Mouse (Mus musculus) right cerebral cortex, adult 2 months (tissue): ENCODE data around the gene Arhgdia.
A peak's percentile ranks its signal among the peaks of the same experiment; 100 is the strongest.
"Not testable (repeated sequence)": the region's sequence is repeated elsewhere in the genome, so short reads cannot be mapped to it uniquely, and the experiment has no call there.

Source experiments
- DNase-seq, 2 experiments: peaks; one replicate each; pipeline ENCODE4 v3.0.0; 2021 to 2022; ENCODE audit warnings: low spot score in 2 of 2

Gene Arhgdia

DNA sequence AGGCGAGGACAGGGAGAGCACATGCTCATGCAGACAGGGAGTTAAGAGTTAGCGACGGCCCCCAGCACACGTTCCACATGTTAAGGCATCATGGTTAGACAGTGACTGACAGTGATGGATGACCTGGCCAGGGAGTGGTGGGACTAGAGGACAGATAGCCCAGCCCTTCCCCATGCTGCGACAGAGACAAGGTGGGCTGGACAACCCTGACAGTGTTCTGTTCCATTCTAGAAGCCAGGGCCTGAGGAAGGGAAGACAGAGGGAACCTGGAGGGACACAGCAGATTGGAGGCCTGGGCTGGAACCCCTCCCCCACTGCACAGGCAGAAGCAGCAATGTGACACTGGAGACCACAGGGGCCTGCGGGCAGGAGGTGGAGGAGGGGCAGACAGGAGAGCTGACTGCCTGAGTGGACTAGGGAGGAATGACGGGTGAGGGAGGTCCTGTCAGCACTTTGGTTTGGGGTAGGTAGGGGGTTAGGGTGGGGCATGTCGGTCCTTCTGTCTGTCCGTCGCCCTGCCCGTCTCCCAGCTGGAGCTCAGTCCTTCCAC is 2.7 kb downstream of the Arhgdia start:
- no peak for DNase-seq

DNA sequence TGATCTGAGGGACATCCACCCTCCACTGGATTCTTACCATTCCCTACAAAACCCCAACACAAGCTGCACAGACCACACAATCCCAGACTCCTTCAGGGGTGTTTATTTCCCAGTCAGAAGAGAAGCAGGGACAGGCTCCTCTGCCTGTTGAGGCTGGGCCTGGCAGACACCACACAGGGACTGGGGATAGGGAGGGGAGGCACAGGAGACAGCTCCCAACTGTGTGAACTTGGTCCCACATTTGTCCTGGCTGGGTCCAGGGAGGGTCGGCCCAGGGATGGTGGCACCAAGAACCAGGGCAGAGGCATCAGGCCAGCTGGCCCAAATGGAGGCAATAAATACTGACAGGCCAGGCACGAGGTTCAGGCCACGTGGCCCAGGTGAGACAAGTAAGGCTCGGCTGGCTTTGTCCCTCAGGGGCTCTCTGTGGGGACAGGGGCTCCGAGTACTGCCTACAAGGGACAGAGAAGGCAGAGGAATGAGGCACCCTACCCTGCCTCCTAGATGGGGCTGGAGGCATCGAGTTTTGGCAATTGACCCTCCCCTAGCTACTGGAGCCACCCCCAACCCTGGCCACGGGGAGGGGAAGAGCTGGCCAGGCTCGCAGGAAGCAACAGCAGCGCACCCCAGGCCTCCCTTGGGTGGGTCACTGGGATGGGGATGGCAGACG is 3.3 kb downstream of the Arhgdia start:
- DNase-seq: no peak

DNA sequence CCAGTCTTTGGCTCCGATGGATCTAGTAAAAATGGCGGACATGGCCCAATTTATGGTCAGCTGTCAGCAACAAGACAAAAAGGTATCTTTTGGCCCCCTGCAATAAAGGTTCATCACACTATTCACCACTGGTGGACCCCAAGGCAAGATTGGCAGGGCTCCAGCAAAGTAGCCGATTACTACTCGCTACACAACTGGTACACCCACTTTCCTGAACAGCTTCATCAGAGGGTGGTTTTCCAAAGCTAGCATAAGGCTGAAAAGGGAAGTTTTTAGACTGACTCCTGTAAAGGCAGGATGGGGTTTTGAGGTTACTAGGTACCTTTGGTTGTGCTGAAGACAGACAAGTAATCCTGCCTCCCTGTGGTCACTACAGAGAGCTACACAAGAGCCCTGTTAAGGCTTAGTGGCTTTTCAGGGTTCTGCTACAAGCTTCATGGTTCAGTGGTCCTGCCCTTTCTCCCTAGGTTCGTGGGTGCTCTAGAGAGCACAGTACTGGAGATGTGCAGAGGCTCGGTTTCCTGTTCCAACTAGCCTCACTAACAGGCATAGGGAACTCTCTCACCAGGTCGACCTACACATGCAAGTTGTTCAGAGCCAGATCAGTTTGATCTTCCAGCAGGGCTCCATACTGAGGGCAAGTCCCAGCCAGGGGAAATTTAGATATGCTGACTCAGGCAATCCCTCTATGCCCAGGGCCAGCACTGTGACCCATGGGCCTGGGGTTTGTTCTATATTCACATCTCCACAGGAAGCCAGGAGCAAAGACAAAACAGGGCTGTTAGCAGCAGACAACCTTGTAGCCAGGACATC is 4.0 kb downstream of the Arhgdia start:
- no peak for DNase-seq

DNA sequence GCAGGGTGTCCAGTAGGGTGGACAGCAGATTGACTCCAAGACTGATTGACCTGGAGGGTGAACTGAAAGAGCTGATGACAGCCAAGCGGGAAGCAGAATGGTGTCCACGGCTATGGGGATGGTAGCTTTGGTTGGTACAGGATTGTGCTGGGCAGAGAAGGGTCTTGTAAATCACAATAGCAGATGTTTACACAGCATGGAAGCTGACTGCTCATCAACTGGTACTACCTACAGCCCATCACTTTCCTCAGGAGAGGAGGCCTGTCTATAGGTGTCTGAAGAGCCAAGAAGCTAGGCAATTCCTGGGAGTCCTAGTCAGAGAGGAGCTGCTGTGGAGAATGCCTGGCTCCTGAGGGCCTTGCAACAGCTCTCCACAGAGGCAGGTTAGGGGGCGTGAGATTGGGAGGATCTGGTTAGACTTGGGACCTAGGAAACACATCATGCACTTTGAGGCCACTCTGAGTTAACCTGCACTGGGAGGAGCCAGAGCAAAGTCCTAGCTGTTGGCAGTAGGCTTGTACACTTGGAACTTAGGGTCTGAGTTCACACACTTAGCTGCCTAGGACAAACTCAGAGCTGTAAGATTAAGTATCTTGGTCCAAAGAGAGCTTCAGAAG is 5.0 kb downstream of the Arhgdia start:
- DNase-seq: no peak

DNA sequence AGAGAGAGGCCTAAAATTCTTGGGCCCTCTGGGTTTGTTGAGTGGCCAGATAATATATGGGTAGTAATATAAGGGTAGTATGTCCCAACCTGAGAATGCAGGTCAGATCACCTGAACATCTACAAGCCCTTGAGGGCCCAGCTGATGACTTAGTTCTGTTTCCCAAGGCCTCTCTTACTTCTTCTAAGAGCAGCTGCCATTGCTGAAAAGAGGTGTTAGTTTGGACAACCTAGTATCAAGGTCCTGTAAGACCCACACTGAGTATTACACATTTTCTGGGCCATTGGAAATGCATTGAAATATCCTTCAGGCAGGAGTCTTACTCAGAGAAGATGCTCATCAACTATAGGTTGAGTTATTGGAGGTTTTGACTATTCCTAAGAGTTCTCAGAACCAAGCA is 5.5 kb downstream of the Arhgdia start:
- no peak for DNase-seq

DNA sequence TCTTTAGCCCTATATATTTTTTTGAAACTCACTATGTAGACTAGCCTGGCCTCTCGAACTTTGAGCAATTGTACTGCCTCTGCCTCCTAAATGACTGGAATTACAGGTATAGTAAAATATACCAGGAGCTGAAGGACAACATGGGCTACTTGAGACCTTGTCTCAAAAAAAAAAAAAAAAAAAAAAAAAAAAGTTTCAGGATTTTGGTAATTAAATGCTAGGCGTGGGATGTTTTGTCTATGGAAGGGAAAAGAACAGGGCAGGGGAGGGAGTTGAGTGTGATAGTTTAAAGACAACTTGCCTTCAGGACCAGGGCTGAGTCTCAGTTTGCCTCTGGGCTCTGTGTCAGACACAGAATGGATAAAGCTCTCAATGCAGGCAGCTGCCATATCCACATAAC is 6.4 kb downstream of the Arhgdia start:
- DNase-seq: no peak

DNA sequence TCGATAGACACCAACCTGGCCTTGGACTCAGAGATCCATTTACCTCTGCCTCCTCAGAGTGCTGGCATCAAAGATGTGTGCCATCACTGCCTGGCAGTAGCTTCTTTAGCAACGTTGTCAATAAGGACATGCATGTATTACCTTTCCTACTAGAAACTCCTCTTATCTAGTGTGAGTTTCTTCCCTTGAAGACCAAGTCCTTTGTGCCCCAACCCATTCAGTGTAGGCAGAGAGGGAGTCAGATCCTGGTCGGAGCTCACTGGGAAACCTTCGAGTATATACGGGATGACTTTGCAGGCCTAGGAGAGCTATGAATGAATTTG is 7.2 kb downstream of the Arhgdia start:
- DNase-seq: no peak

DNA sequence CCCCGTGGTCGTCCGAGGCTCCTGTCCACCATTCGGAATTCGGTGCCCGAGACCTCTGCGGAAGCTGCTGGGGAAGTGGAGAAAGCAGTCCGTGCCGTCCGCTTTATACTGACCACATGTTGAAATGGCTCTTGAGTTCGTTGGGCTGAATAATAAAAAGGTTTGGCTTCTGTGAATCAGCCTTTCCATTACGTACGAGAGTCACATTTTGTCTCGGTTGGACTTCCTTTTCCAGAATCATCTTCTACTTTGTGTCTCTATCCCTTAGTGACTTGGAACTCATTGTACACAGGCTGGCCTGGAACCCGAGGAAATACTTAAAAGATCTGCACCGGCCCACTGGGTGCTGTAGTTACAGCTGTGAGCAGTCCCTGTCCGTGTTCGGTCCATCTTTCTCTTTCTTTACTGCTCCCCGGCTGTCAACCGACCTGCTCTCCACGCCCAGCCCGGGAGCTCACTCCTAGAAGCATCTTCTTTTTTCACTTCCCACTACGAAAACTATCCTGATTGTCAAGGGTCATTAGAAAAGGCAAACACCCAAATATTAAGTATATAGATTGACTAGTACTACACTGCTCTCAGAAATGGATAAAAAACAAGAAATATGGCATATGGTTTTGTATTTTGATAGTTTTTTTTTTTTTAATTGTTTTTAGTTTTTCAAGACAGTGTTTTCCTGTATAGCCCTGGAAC is 7.7 kb downstream of the Arhgdia start:
- no peak for DNase-seq

DNA sequence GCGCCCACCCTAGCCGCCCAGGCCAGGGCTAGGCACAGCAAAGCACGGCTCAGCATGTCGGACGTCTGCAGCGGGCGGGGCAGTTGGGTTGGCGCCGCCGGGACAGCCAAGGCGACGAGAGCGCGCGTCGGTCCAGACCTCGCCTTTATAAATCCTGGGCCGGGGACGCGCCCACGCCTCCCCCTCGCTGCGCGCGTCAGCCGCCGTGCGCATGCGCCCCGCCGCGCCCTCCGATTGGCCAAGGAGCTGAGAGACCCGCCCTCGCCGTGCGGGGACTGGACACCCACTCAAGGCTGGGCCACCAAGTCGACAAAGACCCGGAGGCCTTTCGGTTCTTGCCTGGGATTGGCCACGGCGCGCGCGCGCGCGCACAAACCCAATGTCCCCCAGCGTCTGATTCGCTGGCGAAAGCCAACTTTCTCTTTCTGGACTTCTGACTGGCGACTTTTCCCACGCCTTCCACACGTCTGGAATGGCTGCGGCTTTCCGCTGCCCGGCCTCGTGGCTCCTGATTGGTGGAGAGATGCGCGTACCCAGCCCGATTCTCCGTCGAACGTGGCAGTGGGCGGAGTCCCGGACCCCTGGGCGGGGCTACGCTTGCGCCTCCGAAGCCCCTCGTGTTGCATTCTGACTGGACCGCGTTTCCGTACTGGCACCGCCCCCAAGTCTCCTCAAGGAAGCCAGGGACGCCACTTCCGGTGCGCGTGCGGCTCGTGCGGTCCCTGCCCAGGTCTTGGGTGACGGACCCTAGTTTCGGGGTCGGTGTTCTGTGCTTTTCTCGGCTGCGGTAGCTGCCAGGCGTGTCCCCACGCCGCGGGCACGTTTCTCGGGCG is 8.5 kb downstream of the Arhgdia start, which contains the start of gene P4hb:
Gene P4hb, minus strand, starts transcription at position 502 of the 833 bp plus-strand sequence.
- DNase-seq: peak; percentile 99

DNA sequence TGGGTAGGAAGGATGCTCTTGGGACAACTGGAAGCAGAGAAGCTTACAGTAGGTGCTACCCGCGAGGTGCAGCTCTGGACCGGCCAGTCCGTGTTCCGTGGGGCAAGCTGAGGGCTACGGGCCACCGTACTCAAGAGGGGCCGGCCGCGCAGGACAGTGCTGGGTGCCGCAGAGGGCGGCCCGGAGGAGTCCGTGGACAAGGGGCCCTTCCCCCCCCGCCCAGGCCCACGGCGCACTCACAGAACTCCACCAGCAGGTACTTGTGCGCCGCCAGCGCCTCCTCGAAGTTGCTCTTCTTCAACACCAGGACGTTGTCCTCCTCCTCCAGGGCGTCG is 9.0 kb downstream of the Arhgdia start:
- DNase-seq: no peak

DNA sequence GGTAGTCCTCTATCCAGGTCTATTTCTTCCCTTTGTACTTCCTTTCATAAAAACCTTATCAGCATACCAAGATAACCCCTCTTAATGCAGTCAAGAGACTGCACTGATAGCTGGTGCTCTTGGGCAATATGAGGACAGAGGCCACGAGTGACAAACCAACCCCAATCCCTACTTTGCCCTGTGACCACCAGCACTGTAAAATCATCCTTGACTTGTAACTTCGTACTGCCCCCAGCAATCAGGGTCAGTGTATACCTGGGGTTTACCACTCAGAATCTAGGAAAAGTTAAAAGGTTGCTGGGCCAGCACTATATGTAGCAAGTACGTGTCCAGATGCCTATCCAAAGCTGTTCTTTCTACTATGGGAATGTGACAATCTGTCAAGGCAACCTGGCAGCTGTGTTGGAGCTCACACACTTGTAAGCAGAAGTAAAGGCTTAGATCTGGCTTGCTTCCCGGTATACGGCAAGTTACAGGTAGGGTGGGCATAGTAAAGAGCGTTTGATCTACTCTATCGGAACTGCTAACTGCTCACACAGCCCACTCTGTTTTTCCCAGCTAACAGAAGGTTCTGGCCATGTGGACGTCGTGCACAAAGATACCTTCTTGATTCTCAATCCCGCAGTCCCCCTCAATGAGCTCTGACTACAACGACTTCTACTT is 9.5 kb downstream of the Arhgdia start:
- DNase-seq: no peak

DNA sequence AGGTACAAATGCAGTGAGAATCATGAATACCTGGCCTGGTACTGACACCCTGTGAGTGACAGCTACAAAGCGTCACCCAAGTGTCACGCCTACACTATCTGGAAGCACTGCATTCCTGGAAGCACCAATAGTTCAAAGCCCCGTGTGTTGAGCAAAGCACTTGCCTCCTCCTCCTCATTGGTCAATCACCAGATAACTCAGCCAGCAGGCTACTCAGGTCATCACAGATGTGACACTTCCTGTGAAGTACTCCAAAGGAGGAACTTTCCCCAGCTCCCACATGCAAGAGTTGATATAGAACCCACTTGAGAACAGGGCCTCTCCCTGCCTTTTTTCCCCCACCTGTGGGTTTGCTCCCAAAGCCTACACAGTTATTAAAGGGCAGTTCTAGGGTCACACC is 10.3 kb downstream of the Arhgdia start:
- no peak for DNase-seq

DNA sequence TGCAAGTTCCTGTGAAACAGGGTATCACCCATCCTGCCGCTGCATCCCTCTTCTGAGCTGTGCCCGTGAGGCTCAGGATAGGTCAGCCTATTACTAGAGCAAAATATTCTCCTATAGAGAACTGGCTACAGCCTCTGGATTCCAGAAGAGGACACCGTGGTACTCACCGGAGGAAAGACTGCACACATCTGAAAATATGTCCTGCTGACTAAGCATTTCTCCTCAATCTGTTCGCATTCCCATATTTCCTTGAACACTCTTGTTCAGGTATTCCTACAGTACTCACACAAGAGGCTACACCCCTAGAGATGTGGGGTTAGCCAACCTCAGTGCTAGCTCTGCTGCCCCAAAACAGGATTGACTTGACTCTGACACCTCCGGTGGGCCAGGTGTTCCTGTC is 13.1 kb downstream of the Arhgdia start:
- no peak for DNase-seq

DNA sequence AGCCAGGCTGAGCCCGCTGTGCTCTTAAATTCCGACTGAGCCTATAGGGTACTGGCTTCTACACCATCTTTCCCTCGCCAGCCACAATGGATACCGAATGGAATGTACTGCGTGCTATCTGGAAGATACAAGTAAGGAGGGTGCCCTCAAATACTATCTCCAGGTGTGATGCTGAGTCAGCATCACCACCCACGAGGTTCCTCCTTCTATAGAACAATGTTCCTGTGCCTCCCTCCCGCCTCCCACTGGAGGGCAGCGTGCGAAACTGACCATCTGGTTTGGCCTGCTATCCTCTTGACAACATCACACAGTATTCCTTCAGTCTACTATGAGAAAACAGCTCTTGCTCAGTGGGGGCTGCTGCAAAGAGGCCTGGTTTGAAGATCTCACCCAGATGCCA is 16.3 kb downstream of the Arhgdia start:
- peak; percentile 29 to 36 for DNase-seq

DNA sequence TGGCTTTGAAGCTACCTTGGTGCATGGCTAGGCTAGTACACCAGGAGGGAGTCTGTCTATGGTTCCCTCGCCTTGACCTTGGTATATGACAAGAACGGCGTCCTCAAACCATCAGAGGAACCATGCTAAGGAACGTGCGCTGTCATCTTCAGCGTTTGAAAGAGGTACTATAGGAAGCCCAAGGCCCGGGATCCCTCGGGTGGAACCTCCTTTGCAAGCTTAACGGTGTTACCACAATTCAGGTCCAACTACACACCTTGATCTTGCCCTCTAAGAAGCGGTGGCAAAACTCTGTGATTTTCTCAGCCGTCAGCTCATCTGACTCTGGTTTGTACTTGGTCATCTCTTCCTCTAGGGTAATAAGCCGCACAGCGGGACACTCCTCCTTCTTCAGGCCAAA is 18.5 kb downstream of the Arhgdia start:
- DNase-seq: no peak

DNA sequence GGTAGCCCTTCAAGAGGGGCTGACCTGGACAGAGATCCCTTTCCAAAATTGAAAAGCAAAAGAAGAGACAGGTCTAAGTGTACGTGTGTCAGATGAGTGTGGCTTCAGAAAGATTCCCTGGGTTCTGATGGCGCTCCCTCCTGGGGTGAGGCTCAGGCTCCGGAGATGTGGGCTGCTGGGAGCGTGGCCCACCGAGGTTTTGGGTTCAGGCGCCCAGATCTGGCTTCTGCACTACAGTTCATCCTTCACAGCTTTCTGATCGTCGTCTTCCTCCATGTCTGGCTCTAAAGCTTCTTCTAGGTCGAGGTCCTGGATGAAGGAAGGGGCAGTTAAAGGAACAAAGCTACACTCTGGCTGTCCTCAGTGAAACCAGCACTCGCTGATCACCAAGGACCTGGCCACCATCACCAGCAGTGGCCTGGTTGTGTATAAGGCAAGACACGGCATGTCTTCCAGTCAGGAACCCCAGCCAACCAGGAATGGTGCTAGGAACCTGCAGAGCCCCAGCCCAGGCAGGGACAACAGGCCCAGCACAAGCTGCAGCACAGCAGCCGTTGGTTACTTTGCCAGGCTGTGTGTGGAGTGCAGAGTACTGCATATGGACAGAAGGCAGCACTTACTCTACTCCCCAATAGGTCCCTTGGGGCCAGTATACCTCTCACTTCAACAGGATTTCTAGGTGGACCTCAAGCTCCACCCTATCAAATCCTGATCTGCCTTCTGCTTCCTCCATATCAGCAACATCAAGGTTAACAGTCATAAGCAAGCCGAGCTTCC is 20.3 kb downstream of the Arhgdia start:
- no peak for DNase-seq

DNA sequence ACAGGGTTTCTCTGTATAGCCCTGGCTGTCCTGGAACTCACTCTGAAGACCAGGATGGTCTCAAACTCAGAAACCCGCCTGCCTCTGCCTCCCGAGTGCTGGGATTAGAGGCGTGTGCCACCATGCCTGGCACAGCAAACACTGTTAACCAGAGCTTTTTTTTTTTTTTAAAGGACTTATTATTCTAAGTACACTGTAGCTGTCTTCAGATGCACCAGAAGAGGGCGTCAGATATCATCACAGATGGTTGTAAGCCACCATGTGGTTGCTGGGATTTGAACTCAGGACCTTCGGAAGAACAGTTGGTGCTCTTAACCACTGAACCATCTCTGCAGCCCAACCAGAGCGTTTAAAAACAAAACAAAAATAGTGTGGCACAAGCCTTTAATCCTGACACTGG is 22.6 kb downstream of the Arhgdia start:
- DNase-seq: not testable (repeated sequence)

DNA sequence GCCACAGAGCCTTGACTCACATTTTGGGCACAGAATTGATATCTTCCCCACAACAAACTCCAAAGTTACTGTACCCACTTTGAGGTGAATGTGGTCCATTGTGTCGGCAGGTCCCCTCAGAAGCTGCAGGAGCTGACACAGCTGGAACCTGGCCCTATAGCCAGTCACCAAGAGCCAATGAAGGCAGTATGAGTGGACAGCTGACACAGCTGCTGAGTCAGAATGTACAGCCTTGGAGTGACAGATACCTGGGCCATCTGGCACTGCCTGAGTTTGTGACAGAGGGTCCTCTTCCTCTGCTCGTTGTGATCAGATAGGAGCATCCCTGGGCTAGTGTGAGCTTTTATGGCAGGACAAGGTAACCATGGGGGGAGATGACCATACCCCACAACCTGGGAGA is 26.2 kb downstream of the Arhgdia start:
- DNase-seq: no peak

DNA sequence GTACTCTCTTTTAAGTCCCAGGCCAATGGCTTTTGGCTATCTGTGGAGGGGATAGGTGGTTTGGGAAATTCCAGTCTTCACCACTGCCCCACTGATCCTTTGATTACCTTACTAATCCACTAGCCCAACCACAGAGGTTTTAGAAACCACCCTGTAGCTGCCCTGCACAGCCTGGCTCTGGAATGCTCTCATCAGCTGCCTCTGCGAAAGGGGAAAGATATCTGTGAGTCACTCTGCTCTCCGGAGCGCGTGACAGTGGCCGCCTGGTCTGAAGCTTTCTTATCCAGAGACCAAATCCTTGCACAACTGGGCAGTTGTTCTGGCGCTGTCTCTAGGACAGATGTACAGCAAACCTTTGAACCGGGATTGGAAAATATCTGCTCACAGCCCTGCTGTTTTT is 26.6 kb downstream of the Arhgdia start:
- DNase-seq: no peak

DNA sequence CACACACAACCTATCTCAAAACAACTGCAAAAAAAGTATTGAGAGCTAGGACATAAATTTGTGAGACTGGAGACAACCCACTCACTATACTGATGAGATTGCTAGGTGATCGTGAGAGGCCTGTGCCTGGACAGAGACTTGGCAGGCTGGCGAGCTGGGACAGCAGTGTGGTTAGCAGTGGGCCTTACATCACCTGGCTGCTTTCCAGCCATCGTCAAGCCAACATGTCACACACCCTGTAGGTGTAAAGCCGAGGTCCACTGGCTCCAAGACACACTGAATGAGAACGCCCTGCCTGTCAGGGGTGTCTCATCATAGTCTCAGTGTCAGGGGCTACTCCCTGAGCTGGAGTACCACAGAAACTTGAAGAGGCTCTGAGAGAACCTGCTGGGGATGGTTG is 28.7 kb downstream of the Arhgdia start:
- DNase-seq: no peak
